Mouse (Mus musculus) midbrain, embryonic 11.5 days (tissue): ENCODE measurements around the gene Ccdc28b. TPM values are rescaled to one million over a fixed set of nuclear protein-coding genes. Genes with fewer than 3 reads are reported as not detected.
A peak's percentile ranks its signal among the peaks of the same experiment; 100 is the strongest.

ENCODE experiments used
- ATAC-seq: fragments of 200-750 bp; cut with Nextera tagmentation; 2 replicates; pipeline ENCODE4 v1.8.0; 2017; ENCODE audit warnings: moderate TSS enrichment, moderate library complexity; ENCODE audit not compliant: low FRiP score
- DNase-seq: peaks from one replicate; pipeline ENCODE4 v3.0.0; 2015; ENCODE audit warnings: low spot score; ENCODE audit errors: missing footprints
- H3K27ac ChIP-seq: fragments of 300-500 bp; sonication (generic); 2 replicates; pipeline ENCODE4 v1.5.1; 2014; ENCODE audit warnings: low read depth, low read length
- H3K27me3 ChIP-seq: fragments of 300-500 bp; sonication (generic); 2 replicates; pipeline ENCODE4 v1.6.1; 2014; ENCODE audit warnings: mild to moderate bottlenecking, low read length, moderate library complexity, mixed read lengths; ENCODE audit not compliant: control insufficient read depth, insufficient read depth
- H3K36me3 ChIP-seq: fragments of 300-500 bp; sonication (generic); 2 replicates; pipeline ENCODE4 v1.6.1; 2014; ENCODE audit warnings: mild to moderate bottlenecking, low read length, moderate library complexity, mixed read lengths; ENCODE audit not compliant: control insufficient read depth, insufficient read depth
- H3K4me1 ChIP-seq: fragments of 300-500 bp; sonication (generic); 2 replicates; pipeline ENCODE4 v1.6.1; 2014; ENCODE audit warnings: low read length; ENCODE audit not compliant: control insufficient read depth, insufficient read depth
- H3K4me2 ChIP-seq: fragments of 300-500 bp; sonication (generic); 2 replicates; pipeline ENCODE4 v1.6.1; 2014; ENCODE audit warnings: mild to moderate bottlenecking, moderate library complexity
- H3K4me3 ChIP-seq: fragments of 300-500 bp; sonication (generic); 2 replicates; pipeline ENCODE4 v1.5.1; 2014; ENCODE audit warnings: low read depth, low read length
- H3K9ac ChIP-seq: fragments of 300-500 bp; sonication (generic); 2 replicates; pipeline ENCODE4 v1.6.1; 2014; ENCODE audit warnings: low read length
- H3K9me3 ChIP-seq: fragments of 300-500 bp; sonication (generic); 2 replicates; pipeline ENCODE4 v1.6.1; 2016; ENCODE audit warnings: low read length; ENCODE audit not compliant: control insufficient read depth
- WGBS: fragments of 180-500 bp; shearing (Covaris S2); extraction: QIAGEN DNeasy Blood & Tissue Kit; methylation state at CpG from one replicate; pipeline ENCODE4 v1.1.7; 2014; 5-methylcytosine and 5-hydroxymethylcytosine counted together
- polyA plus RNA-seq: library from polyadenylated mRNA; unstranded; fragments of >200 nt; fragmentation: Nextera tagmentation; extraction: Ambion mirVana; gene quantifications from 2 replicates; pipeline ENCODE4 v1.2.1, GENCODE M21; 2014

The Ccdc28b gene
- polyA plus RNA-seq, 1 experiment from 2014 or later = 70.0 TPM

DNA sequence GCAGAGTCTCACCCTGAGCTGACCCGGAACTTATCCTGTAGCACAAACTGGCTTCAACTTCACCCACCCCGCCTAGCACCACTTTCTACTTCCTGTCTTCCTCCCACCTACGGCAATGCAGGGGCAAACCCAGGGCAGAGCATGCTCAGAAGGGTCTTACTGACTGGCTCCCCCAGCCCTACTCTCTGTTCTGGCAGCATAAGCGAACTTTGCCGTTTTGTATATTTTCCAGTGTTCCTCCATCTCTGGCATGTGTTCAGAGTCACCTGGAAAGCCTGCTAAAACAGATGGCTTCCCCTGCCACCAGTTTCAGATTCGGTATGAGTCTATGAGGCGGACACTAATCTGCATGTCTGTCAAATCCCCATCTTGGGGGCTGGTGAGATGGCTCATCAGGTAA is 43.4 kb downstream of the Ccdc28b start:
- WGBS = 78% methylated on average over 7 of the region's 7 CpGs
- Histone ChIP-seq H3K4me3 (no peak overlapping the region), H3K9me3 (no peaks in the 10 kb centered on the region), H3K4me2 (no peak overlapping the region), H3K27me3 (no peaks in the 10 kb centered on the region), H3K9ac (no peak overlapping the region), H3K27ac (no peak overlapping the region), H3K4me1 (peaks cover 5% of the 10 kb centered on the region), H3K36me3 (no peaks in the 10 kb centered on the region)
- ATAC-seq = no peak
- DNase-seq = no peak

DNA sequence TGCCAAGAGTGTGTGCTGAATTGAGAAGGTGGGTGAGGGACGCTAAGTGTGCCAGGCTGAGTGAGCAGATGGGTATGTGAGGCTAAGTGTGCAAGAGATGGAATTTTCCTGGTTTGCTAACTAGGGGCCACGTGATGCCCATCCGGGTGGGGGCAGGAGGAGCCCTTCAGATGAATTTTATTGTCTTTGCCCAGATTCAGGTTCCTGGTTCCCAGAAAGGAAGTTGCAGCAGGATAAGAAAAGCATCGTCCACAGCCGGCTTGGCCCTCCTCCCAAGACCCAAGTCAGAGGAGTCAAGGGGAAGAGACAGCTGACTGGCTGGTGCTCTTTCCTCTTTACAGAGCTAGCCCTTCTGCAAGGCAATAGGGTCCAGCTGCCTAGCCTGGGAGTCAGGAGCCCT is 45.3 kb downstream of the Ccdc28b start, which contains the start of gene Fam167b:
Fam167b (minus strand) TSS at position 84 of the 400 bp plus-strand sequence.
- Histone ChIP-seq H3K4me2 (peak within 1 kb of the TSS; percentile 8; the same call in 1 of the 2 replicates), H3K4me1 (no peaks in the 10 kb centered on the region), H3K36me3 (no peaks in the 10 kb centered on the region), H3K9ac (no peak within 1 kb of the TSS), H3K9me3 (no peaks in the 10 kb centered on the region), H3K27ac (no peak within 1 kb of the TSS), H3K4me3 (no peak within 1 kb of the TSS), H3K27me3 (no peaks in the 10 kb centered on the region)
- 87% methylated on average over 5 of the region's 5 CpGs for WGBS
- no peak for DNase-seq
- no peak for ATAC-seq

DNA sequence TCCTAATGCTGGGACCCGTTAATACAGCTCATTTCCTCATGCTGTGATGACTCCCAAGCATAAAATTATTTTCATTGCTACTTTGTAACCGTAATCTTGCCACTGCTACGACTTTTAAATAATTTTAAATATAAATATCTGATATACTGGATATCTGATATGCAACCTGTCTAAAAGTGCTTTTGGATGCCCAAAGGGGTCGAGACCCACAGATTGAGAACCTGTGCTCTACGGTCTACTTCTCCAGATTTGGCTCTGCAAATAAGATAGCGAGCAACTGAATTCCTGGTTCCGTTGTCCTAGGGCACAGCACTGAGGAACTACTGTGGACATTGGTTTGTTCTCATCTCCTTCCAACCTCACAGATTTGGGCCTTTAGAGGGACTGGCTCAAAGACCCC is 46.1 kb downstream of the Ccdc28b start:
- 88% methylated on average over 7 of the region's 7 CpGs for WGBS
- H3K4me2 ChIP-seq = no peak overlapping the region
- no peak overlapping the region for H3K27ac ChIP-seq
- no peaks in the 10 kb centered on the region for H3K4me1 ChIP-seq
- no peaks in the 10 kb centered on the region for H3K27me3 ChIP-seq
- H3K9ac ChIP-seq = no peak overlapping the region
- no peak overlapping the region for H3K4me3 ChIP-seq
- no peak for DNase-seq
- H3K9me3 ChIP-seq = no peaks in the 10 kb centered on the region
- no peak for ATAC-seq
- H3K36me3 ChIP-seq = no peaks in the 10 kb centered on the region

DNA sequence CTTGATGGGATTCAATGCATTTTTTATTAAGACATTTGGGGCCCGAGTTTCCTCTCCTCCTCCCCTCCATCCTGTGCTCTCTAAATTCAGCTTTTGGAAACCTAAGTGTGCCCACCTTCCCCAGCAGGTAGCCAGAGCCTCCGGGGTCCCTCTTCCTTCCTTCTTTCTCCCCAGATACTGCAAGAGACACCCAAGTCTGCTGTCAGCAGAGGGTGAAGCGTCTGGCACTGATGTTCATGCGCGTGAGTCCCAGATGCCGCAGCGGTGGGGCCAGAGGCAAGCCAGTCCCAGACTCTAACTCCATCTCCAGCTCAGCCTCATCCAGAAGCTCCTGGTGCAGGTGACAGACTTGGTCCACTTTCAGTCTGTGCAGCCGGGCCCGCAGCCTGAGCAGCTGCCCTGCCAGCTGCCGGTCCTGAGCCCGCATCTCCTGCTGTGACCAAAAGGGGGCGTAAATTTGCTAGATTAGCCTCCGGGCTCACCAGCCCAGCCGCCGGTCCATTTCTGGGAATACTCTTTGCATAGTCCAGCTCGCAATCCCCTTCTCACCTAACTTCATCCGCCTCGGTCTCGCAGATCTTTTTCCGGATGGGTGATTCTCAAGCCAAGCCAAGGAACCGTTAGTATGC is 46.8 kb downstream of the Ccdc28b start:
- Histone ChIP-seq H3K9me3 (no peaks in the 10 kb centered on the region), H3K27me3 (no peaks in the 10 kb centered on the region), H3K4me1 (no peaks in the 10 kb centered on the region), H3K27ac (no peak overlapping the region), H3K4me2 (peak overlapping the region; percentile 8; the same call in 1 of the 2 replicates), H3K9ac (0 out of 2 replicates have a peak overlapping the region, but pooled peaks have one; percentile 13), H3K36me3 (no peaks in the 10 kb centered on the region), H3K4me3 (no peak overlapping the region)
- WGBS = 28% methylated on average over 21 of the region's 21 CpGs
- ATAC-seq (no peak), DNase-seq (peak; percentile 96)

DNA sequence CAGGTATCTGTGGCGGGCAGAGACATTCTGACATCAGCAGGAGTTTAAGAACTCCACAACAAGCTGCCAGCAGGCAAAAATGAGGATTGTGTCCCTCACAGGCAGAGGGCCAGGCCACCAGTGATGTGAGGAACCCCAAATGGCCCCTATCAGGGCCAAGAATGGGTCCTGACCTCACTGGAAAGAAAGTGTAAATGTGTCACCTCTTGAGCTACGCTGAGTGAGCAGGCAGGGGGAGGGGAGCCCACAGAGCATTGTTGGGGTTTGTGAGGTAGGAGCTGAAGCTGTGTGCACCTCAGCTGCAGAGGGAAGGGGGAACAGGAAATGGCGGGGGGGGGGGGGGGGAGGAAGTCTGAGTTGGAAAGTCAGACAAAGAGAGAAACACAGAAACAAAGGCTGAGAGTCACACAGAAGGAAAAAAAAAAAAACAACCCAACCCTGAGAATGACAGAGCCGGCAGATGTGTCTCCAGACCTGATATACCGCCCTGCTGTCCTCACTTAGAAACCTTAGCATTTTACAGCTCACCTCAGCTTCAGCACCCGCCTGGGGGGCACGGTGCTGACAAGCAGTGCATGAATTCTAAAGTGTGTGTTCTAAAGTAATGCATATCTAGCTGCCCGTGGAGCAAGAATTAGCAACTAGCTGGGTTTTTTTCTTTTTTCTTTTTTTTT is 48.4 kb downstream of the Ccdc28b start:
- H3K27me3 ChIP-seq = no peaks in the 10 kb centered on the region
- no peak for ATAC-seq
- H3K9ac ChIP-seq = no peak overlapping the region
- H3K9me3 ChIP-seq = no peaks in the 10 kb centered on the region
- H3K4me1 ChIP-seq = no peaks in the 10 kb centered on the region
- no peak overlapping the region for H3K4me3 ChIP-seq
- WGBS = 70% methylated on average over 7 of the region's 8 CpGs
- no peak for DNase-seq
- H3K27ac ChIP-seq = no peak overlapping the region
- H3K36me3 ChIP-seq = no peaks in the 10 kb centered on the region
- no peak overlapping the region for H3K4me2 ChIP-seq

DNA sequence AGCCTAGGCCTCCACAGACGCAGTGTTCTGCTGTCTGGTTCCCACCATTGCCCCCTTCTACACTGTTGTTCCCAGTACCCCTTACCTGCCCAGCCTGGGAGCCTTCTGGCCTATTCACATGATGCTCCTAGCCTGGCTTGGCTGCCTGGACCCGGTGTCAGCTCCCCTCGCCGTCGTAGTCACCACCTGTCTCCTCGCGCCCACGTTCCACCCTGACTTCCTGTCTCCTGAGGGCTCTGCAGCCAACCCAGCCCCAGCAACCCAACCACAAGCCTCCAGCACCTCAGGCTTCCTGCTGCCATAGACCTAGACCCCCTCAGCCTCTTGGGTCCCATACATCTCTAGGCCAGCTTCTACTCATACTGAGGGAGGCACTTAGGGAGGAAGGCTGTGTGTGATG is 50.3 kb downstream of the Ccdc28b start, which contains the start of gene Lck:
Lck (minus strand) TSS at position 212 of the 400 bp plus-strand sequence.
- no peak within 1 kb of the TSS for H3K4me3 ChIP-seq
- no peaks in the 10 kb centered on the region for H3K27me3 ChIP-seq
- no peaks in the 10 kb centered on the region for H3K36me3 ChIP-seq
- ATAC-seq (no peak), DNase-seq (no peak)
- H3K4me1 ChIP-seq = no peaks in the 10 kb centered on the region
- no peak within 1 kb of the TSS for H3K9ac ChIP-seq
- H3K4me2 ChIP-seq = no peak within 1 kb of the TSS
- no peak within 1 kb of the TSS for H3K27ac ChIP-seq
- H3K9me3 ChIP-seq = no peaks in the 10 kb centered on the region
- WGBS = 89% methylated on average over 8 of the region's 8 CpGs

DNA sequence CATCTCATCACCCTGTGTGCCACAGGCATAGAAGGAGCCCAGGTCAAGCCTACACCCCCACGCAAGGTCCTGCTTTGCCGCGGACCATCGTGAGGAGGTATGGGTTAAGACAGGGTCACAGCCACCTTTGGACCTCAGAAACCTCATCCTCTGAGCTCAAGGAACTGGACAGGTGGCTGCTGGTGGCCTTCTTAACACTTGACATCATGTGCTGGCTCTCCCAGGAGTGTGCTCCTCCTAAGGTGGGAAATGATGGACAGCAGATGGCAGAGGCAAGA is 50.7 kb downstream of the Ccdc28b start:
- no peak overlapping the region for H3K27ac ChIP-seq
- H3K4me2 ChIP-seq = no peak overlapping the region
- no peak for DNase-seq
- ATAC-seq = no peak
- H3K9me3 ChIP-seq = no peaks in the 10 kb centered on the region
- no peaks in the 10 kb centered on the region for H3K27me3 ChIP-seq
- 97% methylated on average over 4 of the region's 4 CpGs for WGBS
- H3K4me3 ChIP-seq = no peak overlapping the region
- no peaks in the 10 kb centered on the region for H3K36me3 ChIP-seq
- no peak overlapping the region for H3K9ac ChIP-seq
- H3K4me1 ChIP-seq = no peaks in the 10 kb centered on the region

DNA sequence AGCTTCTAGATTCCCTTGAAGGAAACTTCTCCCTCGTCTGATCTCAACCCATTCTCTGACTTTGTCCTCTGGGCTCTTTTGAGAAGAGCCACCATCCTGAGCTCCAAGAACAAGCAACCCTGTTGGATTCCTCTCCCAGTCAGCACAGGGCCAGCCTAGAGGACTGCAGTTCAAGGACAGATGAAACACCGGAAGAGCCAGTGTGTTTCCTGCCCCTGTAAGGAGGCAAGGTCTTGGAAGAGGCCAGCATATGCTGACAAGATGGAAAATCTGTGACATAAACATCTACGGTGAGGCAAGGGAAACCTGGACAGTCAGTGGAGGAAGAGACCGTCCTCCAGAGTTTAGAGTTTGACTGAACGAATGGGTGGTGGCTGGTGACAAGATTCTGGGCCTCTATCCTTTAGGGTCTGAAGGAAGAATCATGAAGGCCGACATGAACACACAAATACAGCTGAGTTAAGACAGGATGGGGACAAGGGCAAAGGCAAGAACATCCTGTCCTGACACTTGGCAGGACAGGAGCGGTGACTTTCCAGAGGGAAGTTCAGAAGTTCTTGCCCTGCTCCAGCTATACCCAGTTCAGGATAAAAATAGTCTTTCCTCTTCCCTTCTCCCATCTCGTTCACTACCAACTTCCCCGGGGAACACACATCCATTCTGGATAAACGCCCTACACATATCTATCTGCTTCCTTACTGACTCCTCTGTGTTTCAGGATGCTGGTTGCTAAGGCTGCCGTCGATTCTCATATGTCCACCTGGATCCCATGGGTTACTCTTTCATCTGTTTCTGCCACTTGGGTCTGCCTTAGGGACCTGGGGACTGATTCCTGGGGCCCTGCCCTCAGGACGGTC is 51.3 kb downstream of the Ccdc28b start:
- Histone ChIP-seq H3K9ac (no peak overlapping the region), H3K27ac (no peak overlapping the region), H3K4me3 (no peak overlapping the region), H3K36me3 (no peaks in the 10 kb centered on the region), H3K4me2 (no peak overlapping the region), H3K4me1 (no peaks in the 10 kb centered on the region), H3K27me3 (no peaks in the 10 kb centered on the region), H3K9me3 (no peaks in the 10 kb centered on the region)
- DNase-seq = no peak
- no peak for ATAC-seq
- 91% methylated on average over 13 of the region's 13 CpGs for WGBS

DNA sequence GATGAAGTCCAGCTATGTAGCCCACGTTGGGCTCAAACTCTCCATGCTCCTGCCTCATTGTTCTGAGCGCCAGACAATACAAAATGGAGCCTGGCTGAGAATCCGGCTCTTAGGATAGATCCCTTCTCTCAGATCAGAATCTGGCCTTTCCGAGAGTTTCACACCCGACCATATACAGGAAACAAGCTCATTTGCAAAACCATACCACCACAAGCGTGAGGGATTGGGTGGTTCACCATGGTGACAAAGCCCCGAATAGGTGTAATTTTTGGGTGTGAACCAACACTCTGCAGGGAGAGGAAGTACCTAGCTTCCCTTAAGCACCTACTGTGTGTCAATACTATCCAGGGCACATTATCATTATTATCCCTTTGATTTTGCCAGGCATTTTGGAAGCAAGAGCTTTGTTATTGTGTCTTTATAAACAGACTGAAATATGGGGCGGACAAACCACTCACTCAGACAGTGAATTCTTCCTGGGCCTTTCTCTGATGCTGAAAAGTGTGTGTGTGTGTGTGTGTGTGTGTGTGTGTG is 52.1 kb downstream of the Ccdc28b start:
- Histone ChIP-seq H3K27ac (no peak overlapping the region), H3K4me1 (no peaks in the 10 kb centered on the region), H3K9me3 (no peaks in the 10 kb centered on the region), H3K4me3 (no peak overlapping the region), H3K4me2 (no peak overlapping the region), H3K36me3 (no peaks in the 10 kb centered on the region), H3K27me3 (no peaks in the 10 kb centered on the region), H3K9ac (no peak overlapping the region)
- WGBS = 76% methylated on average over 8 of the region's 8 CpGs
- ATAC-seq (no peak), DNase-seq (no peak)
